Mouse (Mus musculus) heart, embryonic 12.5 days (tissue): ENCODE data around the gene Uba2. TPM values are rescaled to one million over a fixed set of nuclear protein-coding genes. Genes with fewer than 3 reads are reported as not detected.
"Not testable (repeated sequence)": the region's sequence is repeated elsewhere in the genome, so short reads cannot be mapped to it uniquely, and the experiment has no call there.

ENCODE experiments used
- ATAC-seq: fragments of 200-750 bp; cut with Nextera tagmentation; 2 replicates; pipeline ENCODE4 v1.8.0; 2017; ENCODE audit warnings: moderate TSS enrichment, moderate library complexity; ENCODE audit not compliant: insufficient number of reproducible peaks, low FRiP score
- H3K27ac ChIP-seq: fragments of 300-500 bp; sonication (generic); 2 replicates; pipeline ENCODE4 v1.5.1; 2016; ENCODE audit warnings: mild to moderate bottlenecking, moderate library complexity; ENCODE audit not compliant: poor library complexity, severe bottlenecking
- H3K27me3 ChIP-seq: fragments of 300-500 bp; sonication (generic); replicated peaks from 2 replicates; pipeline ENCODE4 v1.6.1; 2016; ENCODE audit warnings: mild to moderate bottlenecking, moderate library complexity
- H3K36me3 ChIP-seq: fragments of 300-500 bp; sonication (generic); 2 replicates; pipeline ENCODE4 v1.6.1; 2016; ENCODE audit warnings: mild to moderate bottlenecking, moderate library complexity
- H3K4me1 ChIP-seq: fragments of 300-500 bp; sonication (generic); replicated peaks from 2 replicates; pipeline ENCODE4 v1.6.1; 2016; ENCODE audit warnings: mild to moderate bottlenecking
- H3K4me2 ChIP-seq: fragments of 300-500 bp; sonication (generic); 2 replicates; pipeline ENCODE4 v1.6.1; 2016; ENCODE audit warnings: mild to moderate bottlenecking, moderate library complexity
- H3K4me3 ChIP-seq: fragments of 300-500 bp; sonication (generic); 2 replicates; pipeline ENCODE4 v1.5.1; 2016; ENCODE audit warnings: mild to moderate bottlenecking
- H3K9ac ChIP-seq: fragments of 300-500 bp; sonication (generic); 2 replicates; pipeline ENCODE4 v1.6.1; 2016; ENCODE audit warnings: mild to moderate bottlenecking, moderate library complexity
- H3K9me3 ChIP-seq: fragments of 300-500 bp; sonication (generic); replicated peaks from 2 replicates; pipeline ENCODE4 v1.6.1; 2016; ENCODE audit warnings: mild to moderate bottlenecking, moderate library complexity
- WGBS: fragments of 180-500 bp; shearing (Covaris S2); methylation state at CpG from one replicate; pipeline ENCODE4 v1.1.7; 2016; 5-methylcytosine and 5-hydroxymethylcytosine counted together
- polyA plus RNA-seq: library from polyadenylated mRNA; unstranded; fragments of >200 nt; fragmentation: Nextera tagmentation; extraction: Ambion mirVana; gene quantifications from 2 replicates; pipeline ENCODE4 v1.2.1, GENCODE M21; 2016

Gene Uba2
- polyA plus RNA-seq, 1 experiment from 2014 or later, result 127 TPM

DNA sequence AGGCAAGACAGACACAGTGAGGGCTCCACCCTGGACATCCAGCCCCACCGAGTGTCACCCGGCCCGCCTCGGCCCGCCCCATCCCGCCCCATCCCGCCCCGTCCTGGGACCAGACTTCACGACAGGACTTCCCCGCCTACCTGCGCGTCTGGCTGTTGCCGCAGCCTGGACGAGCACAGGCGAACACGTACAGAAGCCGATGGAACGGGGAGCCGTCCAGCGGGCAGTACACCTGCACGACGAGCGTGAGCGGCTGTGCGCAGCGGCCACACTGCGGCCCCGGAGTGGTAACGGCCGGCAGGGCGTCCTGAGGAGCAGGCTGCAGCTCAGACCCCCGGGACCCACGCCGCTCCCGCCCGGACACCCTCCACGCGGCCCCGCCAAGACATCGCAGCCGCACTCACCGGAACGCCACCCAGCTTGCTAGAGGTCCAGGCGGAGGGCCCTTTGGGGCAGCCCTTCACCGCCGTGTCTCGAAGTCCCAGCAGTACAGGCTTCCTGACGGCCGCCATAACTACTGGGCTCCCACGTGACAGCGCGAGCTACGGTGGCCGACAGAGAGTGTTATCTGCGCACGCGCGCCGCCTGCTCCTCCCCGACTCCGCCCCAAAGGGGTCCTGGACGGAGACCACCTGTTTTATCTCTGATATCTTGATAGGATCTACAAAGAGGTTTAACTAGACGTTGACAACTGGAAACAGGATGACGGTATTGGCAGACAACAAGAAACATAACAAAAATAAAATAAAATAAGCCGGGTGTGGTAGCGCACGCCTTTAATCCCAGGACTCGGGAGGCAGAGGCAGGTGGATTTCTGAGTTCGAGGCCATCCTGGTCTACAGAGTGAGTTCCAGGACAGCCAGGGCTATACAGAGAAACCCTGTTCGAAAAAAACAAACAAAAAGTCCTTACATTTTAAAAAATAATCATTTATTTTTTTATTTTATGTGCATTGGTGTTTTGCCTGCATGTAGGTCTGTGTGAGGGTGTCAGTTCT is 27.0 kb upstream of the Uba2 start, which contains the start of gene Pdcd2l:
Pdcd2l (minus strand) TSS at position 530 of the 997 bp plus-strand sequence.
- WGBS, result 3% methylated on average over 70 of the region's 70 CpGs
- H3K9me3 ChIP-seq, result no peaks in the 10 kb centered on the region; the same call in 1 of the 2 replicates
- peak within 1 kb of the TSS; percentile 90 for H3K4me2 ChIP-seq
- peak within 1 kb of the TSS; percentile 89 for H3K9ac ChIP-seq
- H3K27ac ChIP-seq, result peak within 1 kb of the TSS; percentile 35
- H3K4me3 ChIP-seq, result peak within 1 kb of the TSS; percentile 78
- H3K27me3 ChIP-seq, result no peaks in the 10 kb centered on the region
- peaks cover 38% of the 10 kb centered on the region for H3K36me3 ChIP-seq
- H3K4me1 ChIP-seq, result peaks cover 5% of the 10 kb centered on the region
- peak; percentile 92 for ATAC-seq

DNA sequence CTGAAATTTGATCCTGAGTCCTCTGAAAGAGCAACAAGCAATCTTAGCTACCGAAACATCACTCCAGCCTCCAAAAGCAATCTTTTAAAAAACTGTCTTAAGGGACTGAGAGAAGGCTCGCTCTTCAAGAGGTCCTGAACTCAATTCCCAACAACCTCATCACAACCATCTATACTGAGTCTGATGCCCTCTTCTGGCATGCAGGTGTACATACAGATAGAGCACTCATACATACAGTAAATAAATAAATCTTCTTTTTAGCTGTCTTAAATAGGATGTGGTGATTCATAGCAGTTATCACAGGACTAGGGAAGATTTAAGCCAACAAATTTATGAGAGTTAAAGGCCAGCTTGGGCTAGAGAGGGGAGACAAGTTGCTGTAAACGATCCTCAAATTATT is 26.2 kb upstream of the Uba2 start:
- 0 out of 2 replicates have a peak, but pooled peaks have one; percentile 26 for ATAC-seq
- Histone ChIP-seq H3K27me3 (no peaks in the 10 kb centered on the region), H3K36me3 (peaks cover 35% of the 10 kb centered on the region), H3K27ac (no peak overlapping the region), H3K9me3 (no peaks in the 10 kb centered on the region; the same call in 1 of the 2 replicates), H3K4me3 (peak overlapping the region; percentile 78), H3K4me2 (peak overlapping the region; percentile 90), H3K9ac (peak overlapping the region; percentile 89), H3K4me1 (peaks cover 5% of the 10 kb centered on the region)
- WGBS, result 44% methylated on average over 3 of the region's 3 CpGs

DNA sequence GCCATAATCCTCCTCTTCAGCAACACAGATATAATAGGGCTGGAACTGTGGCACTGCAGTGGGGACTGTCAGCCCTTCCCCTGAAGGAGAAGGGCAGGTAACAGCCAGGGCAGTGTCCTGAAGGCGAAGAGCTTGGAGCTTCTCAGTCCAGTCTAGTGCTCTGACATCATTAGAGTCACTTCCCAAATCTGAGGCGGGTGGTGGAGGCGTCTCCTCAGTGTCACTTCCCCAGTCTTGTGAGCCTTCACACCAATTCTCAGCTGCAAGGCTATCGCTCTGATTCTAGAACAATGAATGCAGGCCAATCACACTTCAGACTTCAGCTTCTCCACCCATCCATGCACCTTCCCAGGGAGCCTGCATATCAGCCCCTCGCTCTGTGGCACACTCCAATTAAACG is 23.4 kb upstream of the Uba2 start:
- Histone ChIP-seq H3K4me1 (peaks cover 5% of the 10 kb centered on the region), H3K27ac (no peak overlapping the region), H3K27me3 (no peaks in the 10 kb centered on the region), H3K4me2 (no peak overlapping the region), H3K9ac (no peak overlapping the region), H3K4me3 (no peak overlapping the region), H3K9me3 (no peaks in the 10 kb centered on the region), H3K36me3 (peaks cover 53% of the 10 kb centered on the region)
- WGBS, result 83% methylated on average over 6 of the region's 6 CpGs
- ATAC-seq, result no peak

DNA sequence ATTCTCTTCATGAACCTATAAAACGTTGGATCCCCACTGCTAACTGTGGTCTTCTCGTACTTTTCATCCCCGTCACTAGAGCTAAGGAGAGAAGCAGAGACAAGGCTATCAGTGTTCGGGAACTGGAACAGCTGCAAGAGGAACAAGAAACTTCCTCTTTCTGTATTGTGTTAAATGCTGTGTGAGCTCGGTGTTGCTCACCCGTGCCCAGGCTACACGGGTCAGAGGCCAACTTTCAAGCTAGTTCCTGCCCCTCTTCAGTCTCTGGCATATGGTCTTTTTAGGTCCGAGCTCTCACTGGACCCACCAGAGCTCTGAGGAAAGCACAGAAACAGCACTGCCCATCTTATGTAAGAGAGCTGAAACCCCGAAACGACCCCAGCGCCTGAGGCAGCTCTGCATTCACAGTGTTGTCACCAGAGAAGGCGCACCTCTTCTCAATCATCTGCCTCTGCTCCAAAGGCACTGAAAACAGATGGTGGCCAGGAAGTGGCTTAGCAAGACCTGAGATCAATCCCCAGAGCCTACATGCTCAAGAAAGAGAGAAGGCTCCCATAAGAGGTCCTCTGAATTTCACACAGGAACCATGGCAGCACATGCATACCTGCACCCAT is 20.1 kb upstream of the Uba2 start:
- no peak overlapping the region for H3K4me3 ChIP-seq
- H3K4me2 ChIP-seq, result no peak overlapping the region
- H3K36me3 ChIP-seq, result peaks cover 81% of the 10 kb centered on the region
- no peak overlapping the region for H3K9ac ChIP-seq
- no peaks in the 10 kb centered on the region for H3K27me3 ChIP-seq
- H3K9me3 ChIP-seq, result no peaks in the 10 kb centered on the region
- WGBS, result 87% methylated on average over 12 of the region's 12 CpGs
- no peaks in the 10 kb centered on the region for H3K4me1 ChIP-seq
- H3K27ac ChIP-seq, result no peak overlapping the region
- ATAC-seq, result no peak

DNA sequence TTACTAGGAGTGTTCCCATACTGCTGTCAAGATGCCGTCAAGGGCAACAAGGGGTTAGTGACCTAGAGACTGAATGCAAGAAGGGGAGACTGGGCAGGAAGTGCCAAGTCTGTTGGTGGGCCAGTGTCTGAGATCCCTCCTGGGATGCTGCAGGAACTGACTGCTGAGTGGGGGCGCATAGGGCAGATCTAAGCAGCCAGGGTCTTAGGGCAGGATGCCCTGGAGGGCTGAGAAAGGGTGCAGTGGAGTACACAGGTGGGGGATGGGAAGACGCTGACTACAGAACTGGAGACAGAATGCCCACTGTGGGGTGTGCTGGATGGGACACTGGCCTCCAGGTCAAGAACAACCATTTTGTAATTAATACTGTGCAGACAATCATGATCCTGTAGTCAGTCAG is 14.4 kb upstream of the Uba2 start:
- Histone ChIP-seq H3K4me1 (no peaks in the 10 kb centered on the region), H3K27ac (no peak overlapping the region), H3K9me3 (no peaks in the 10 kb centered on the region), H3K27me3 (no peaks in the 10 kb centered on the region), H3K9ac (no peak overlapping the region), H3K4me2 (no peak overlapping the region), H3K36me3 (peaks cover 57% of the 10 kb centered on the region), H3K4me3 (no peak overlapping the region)
- 79% methylated on average over 3 of the region's 3 CpGs for WGBS
- ATAC-seq, result 0 out of 2 replicates have a peak, but pooled peaks have one; percentile 22

DNA sequence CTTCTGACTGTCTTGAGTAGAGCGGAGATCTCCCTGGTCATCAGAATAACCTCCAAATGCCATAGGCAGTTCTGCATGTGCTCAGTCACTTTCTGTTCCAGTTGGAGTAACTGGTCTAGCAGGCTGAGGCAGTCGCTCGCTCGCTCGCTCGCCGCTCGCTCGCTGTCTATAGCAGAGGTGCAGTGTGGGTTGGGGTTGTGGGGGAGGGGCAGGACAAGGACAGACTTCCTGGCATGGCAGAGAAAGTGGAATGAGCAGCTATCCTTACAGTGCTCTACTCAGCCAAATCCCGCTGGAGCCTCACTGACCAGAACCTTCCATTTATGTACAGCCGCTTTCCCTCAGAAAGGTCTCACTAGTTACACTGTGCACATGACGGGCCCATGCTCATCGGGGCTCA is 14.0 kb upstream of the Uba2 start:
- no peaks in the 10 kb centered on the region for H3K9me3 ChIP-seq
- no peaks in the 10 kb centered on the region for H3K27me3 ChIP-seq
- H3K36me3 ChIP-seq, result peaks cover 52% of the 10 kb centered on the region
- H3K4me3 ChIP-seq, result no peak overlapping the region
- no peak; the same call in 1 of the 2 replicates for ATAC-seq
- no peak overlapping the region for H3K4me2 ChIP-seq
- H3K4me1 ChIP-seq, result no peaks in the 10 kb centered on the region
- 78% methylated on average over 13 of the region's 13 CpGs for WGBS
- H3K9ac ChIP-seq, result no peak overlapping the region
- no peak overlapping the region for H3K27ac ChIP-seq

DNA sequence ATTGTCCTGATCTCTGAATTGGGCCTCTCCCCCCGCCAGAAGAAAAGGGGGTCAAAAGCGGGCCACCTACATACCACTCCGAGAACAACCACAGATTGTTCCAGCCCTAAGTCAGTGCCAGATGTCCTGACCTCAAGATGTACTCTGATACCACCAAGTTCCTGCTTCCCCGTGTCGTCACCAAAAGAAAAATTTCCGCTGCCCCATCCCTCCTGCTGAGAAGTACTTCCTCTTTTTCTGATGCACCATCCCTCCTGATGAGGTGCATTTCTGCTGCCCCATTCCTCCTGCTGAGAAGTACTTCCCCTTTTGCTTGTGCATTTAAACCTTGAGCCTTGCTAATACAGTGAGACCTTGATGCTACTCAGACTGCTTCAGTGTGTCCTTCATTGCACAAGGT is 6.8 kb upstream of the Uba2 start:
- ATAC-seq, H3K27ac ChIP-seq, H3K36me3 ChIP-seq, H3K4me3 ChIP-seq, H3K4me1 ChIP-seq, H3K9me3 ChIP-seq, H3K27me3 ChIP-seq, H3K4me2 ChIP-seq, H3K9ac ChIP-seq: not testable (repeated sequence)
- 77% methylated on average over 6 of the region's 6 CpGs for WGBS

DNA sequence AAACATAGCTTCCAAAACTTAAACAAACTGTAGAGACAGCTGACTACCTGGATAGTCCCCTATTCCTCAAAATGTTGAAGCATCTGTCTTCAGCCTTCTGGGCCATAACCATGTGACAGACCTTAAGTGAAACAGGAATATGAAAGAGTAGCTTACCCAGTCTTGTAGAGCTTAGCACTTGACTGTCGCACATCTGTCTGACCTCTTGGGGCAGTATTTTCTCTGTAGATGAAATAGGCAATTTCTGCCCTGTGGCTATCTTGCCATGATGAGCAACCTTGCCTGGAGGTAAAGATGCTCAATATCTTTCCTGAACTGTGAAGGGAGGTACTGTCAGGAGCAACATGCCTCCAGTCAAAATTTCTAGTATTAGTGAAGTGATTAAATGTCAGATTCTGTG is 2.9 kb upstream of the Uba2 start:
- H3K4me1 ChIP-seq, result peaks cover 2% of the 10 kb centered on the region; the same call in 1 of the 2 replicates
- no peak overlapping the region for H3K4me3 ChIP-seq
- H3K9me3 ChIP-seq, result no peaks in the 10 kb centered on the region; the same call in 1 of the 2 replicates
- no peak overlapping the region for H3K4me2 ChIP-seq
- 74% methylated on average over 1 of the region's 1 CpGs for WGBS
- no peaks in the 10 kb centered on the region for H3K27me3 ChIP-seq
- no peak overlapping the region for H3K9ac ChIP-seq
- no peak overlapping the region for H3K27ac ChIP-seq
- no peaks in the 10 kb centered on the region for H3K36me3 ChIP-seq
- ATAC-seq, result no peak

DNA sequence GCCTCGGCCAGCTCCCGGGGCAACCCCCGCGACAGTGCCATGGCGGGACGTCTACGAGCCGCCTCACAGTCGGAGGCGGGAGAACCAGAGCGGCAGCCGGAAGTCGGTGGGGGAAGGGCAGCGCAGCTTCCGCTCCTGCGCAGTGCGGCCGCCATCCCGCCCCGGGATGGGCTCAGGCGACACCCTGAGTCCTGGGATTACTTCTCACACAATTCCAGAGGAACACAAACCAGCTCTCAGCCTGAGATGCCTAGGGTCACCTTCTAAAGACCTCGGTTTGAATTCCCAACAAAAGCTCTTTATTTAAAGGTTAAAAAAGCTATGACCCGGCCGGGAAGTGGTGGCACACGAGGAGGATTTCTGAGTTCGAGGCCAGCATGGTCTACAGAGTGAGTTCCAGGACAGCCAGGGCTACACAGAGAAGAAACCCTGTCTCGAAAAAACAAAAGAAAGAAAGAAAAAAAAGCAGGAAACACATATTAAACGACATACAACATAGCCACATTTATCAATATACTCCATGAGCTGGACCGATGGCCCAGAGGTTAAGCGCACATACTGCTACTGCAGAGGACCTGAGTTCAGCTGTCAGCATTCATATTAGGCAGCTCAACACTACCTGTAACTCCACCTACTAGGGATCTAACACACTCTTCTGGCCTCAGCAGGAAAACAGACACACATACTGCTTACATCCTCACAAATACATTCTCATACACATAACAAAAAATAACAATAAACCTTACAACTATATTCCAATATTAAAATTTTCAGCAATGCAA is 738 bp downstream of the Uba2 start:
- H3K27me3 ChIP-seq, result no peaks in the 10 kb centered on the region
- H3K9me3 ChIP-seq, result no peaks in the 10 kb centered on the region
- peak overlapping the region; percentile 85 for H3K4me2 ChIP-seq
- peaks cover 10% of the 10 kb centered on the region for H3K4me1 ChIP-seq
- peak overlapping the region; percentile 74 for H3K27ac ChIP-seq
- peak overlapping the region; percentile 87 for H3K9ac ChIP-seq
- 10% methylated on average over 30 of the region's 30 CpGs for WGBS
- peak overlapping the region; percentile 72 for H3K4me3 ChIP-seq
- peaks cover 16% of the 10 kb centered on the region for H3K36me3 ChIP-seq
- peak; percentile 95 for ATAC-seq

DNA sequence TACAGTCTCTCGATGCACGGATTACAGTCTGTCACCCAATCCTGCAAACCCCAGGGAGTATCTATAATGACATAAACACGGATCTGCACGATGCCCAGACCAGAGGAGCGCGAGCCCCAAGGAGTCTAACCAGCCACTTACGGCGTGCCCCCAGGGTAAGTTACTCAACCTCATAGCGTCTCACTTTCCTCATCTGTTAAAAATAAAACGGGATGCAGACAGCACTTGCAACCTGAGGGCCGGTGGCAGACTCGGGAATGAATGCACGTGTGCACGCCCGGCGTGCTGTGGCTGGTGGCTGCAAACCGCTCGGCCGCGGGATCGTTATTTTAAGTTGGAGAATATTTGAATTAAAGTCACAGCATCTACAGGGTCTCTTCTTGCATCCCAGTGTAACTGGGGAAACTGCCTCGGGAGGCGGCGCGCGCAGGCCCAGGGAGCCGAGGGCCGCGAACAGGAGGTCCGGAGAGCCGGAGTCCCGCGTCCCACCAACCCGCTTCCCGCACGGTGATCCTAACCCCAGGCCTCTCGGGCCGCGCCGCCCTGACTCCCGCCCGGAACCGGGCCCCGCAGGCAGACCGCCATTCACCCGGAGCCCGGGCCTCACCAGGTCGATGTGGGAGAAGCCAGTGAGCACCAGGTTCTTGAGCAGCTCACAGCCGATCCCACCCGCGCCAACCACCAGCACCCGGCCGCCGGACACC is 1.5 kb downstream of the Uba2 start:
- Histone ChIP-seq H3K4me3 (peak overlapping the region; percentile 72), H3K4me1 (peaks cover 10% of the 10 kb centered on the region), H3K4me2 (peak overlapping the region; percentile 85), H3K9me3 (no peaks in the 10 kb centered on the region), H3K36me3 (peaks cover 23% of the 10 kb centered on the region), H3K27me3 (no peaks in the 10 kb centered on the region), H3K27ac (peak overlapping the region; percentile 74), H3K9ac (peak overlapping the region; percentile 87)
- ATAC-seq, result peak; percentile 79
- WGBS, result under 1% methylated on average over 54 of the region's 54 CpGs
